Mouse (Mus musculus): Measurements from ENCODE around the gene Gpsm2. TPM values are rescaled to one million over a fixed set of nuclear protein-coding genes. Genes with fewer than 3 reads are reported as not detected.

The Gpsm2 gene
- polyA plus RNA-seq, 1 experiment from 2014 or later: 35.9 TPM

GRCm38 (mm10) chr3:108757570-108757969, 35.5 kb upstream of the Gpsm2 start:
- Histone ChIP-seq H3K4me3 (replicated peaks) (no peak overlapping the region), H3K9me3 (replicated peaks) (no peaks in the 10 kb centered on the region), H3K36me3 (no peaks in the 10 kb centered on the region), H3K4me2 (no peak overlapping the region), H3K27ac (no peak overlapping the region), H3K4me1 (replicated peaks) (peaks cover 41% of the 10 kb centered on the region), H3K9ac (no peak overlapping the region), H3K27me3 (0 out of 2 replicates have a peak, but pooled peaks cover 3% of the 10 kb centered on the region)
- WGBS (ENCODE audit: insufficient replicate concordance): 70% methylated on average over 9 of the region's 9 CpGs
- no peak for ATAC-seq (ENCODE audit: low read depth)
- no peak for DNase-seq

- H3K9ac ChIP-seq: no peak overlapping the region
- H3K36me3 ChIP-seq: no peaks in the 10 kb centered on the region
- no peaks in the 10 kb centered on the region for H3K27me3 ChIP-seq
- DNase-seq (no peak), ATAC-seq (ENCODE audit: low read depth) (no peak)
- H3K27ac ChIP-seq: peak overlapping the region; percentile 77
- H3K4me1 ChIP-seq (replicated peaks): peaks cover 55% of the 10 kb centered on the region
- H3K4me2 ChIP-seq: peak overlapping the region; percentile 45
- no peaks in the 10 kb centered on the region for H3K9me3 ChIP-seq (replicated peaks)
- no peak overlapping the region for H3K4me3 ChIP-seq (replicated peaks)
- 77% methylated on average over 1 of the region's 1 CpGs for WGBS (ENCODE audit: insufficient replicate concordance)
These were observed 34.0 kb upstream of the Gpsm2 start for GRCm38 (mm10) chr3:108756131-108756530.

GRCm38 (mm10) chr3:108755542-108755941, 33.4 kb upstream of the Gpsm2 start:
- Histone ChIP-seq H3K4me2 (peak overlapping the region; percentile 45), H3K27ac (peak overlapping the region; percentile 77), H3K27me3 (no peaks in the 10 kb centered on the region), H3K9ac (no peak overlapping the region), H3K9me3 (replicated peaks) (no peaks in the 10 kb centered on the region), H3K4me1 (replicated peaks) (peaks cover 61% of the 10 kb centered on the region), H3K36me3 (no peaks in the 10 kb centered on the region), H3K4me3 (replicated peaks) (no peak overlapping the region)
- DNase-seq (no peak), ATAC-seq (ENCODE audit: low read depth) (peak; percentile 75)
- WGBS (ENCODE audit: insufficient replicate concordance): 35% methylated on average over 2 of the region's 2 CpGs

GRCm38 (mm10) chr3:108754541-108754940, 32.4 kb upstream of the Gpsm2 start:
- H3K4me1 ChIP-seq (replicated peaks): peaks cover 67% of the 10 kb centered on the region
- no peak overlapping the region for H3K9ac ChIP-seq
- no peak overlapping the region for H3K4me3 ChIP-seq (replicated peaks)
- H3K36me3 ChIP-seq: no peaks in the 10 kb centered on the region
- H3K4me2 ChIP-seq: peak overlapping the region; percentile 15; the same call in 1 of the 2 replicates
- WGBS (ENCODE audit: insufficient replicate concordance): 41% methylated on average over 1 of the region's 1 CpGs
- peak overlapping the region; percentile 77 for H3K27ac ChIP-seq
- no peaks in the 10 kb centered on the region for H3K9me3 ChIP-seq (replicated peaks)
- DNase-seq: no peak
- peak; percentile 55 for ATAC-seq (ENCODE audit: low read depth)
- H3K27me3 ChIP-seq: no peaks in the 10 kb centered on the region

GRCm38 (mm10) chr3:108751691-108752090, 29.6 kb upstream of the Gpsm2 start:
- Histone ChIP-seq H3K4me2 (peak overlapping the region; percentile 62), H3K36me3 (no peaks in the 10 kb centered on the region), H3K27ac (peak overlapping the region; percentile 89), H3K9me3 (replicated peaks) (no peaks in the 10 kb centered on the region), H3K27me3 (peaks cover 3% of the 10 kb centered on the region; the same call in 1 of the 2 replicates), H3K4me1 (replicated peaks) (peaks cover 58% of the 10 kb centered on the region), H3K9ac (peak overlapping the region; percentile 45), H3K4me3 (replicated peaks) (peak overlapping the region; percentile 37)
- ATAC-seq (ENCODE audit: low read depth) (peak; percentile 83), DNase-seq (peak; percentile 66)
- 23% methylated on average over 6 of the region's 6 CpGs for WGBS (ENCODE audit: insufficient replicate concordance)

- Histone ChIP-seq H3K36me3 (no peaks in the 10 kb centered on the region), H3K9ac (peak overlapping the region; percentile 45), H3K4me2 (peak overlapping the region; percentile 62), H3K9me3 (replicated peaks) (no peaks in the 10 kb centered on the region), H3K27ac (peak overlapping the region; percentile 89), H3K4me3 (replicated peaks) (peak overlapping the region; percentile 37), H3K4me1 (replicated peaks) (peaks cover 55% of the 10 kb centered on the region), H3K27me3 (peaks cover 6% of the 10 kb centered on the region; the same call in 1 of the 2 replicates)
- DNase-seq (peak; percentile 35), ATAC-seq (ENCODE audit: low read depth) (peak; percentile 66)
- 20% methylated on average over 6 of the region's 6 CpGs for WGBS (ENCODE audit: insufficient replicate concordance)
These were observed 29.0 kb upstream of the Gpsm2 start for GRCm38 (mm10) chr3:108751061-108751460.

GRCm38 (mm10) chr3:108744060-108744459, 22.0 kb upstream of the Gpsm2 start:
- no peak for ATAC-seq (ENCODE audit: low read depth)
- no peak overlapping the region for H3K27ac ChIP-seq
- WGBS (ENCODE audit: insufficient replicate concordance): 77% methylated on average over 4 of the region's 4 CpGs
- H3K4me2 ChIP-seq: no peak overlapping the region
- H3K27me3 ChIP-seq: peaks cover 20% of the 10 kb centered on the region
- H3K9me3 ChIP-seq (replicated peaks): no peaks in the 10 kb centered on the region
- DNase-seq: no peak
- H3K9ac ChIP-seq: no peak overlapping the region
- no peaks in the 10 kb centered on the region for H3K36me3 ChIP-seq
- H3K4me3 ChIP-seq (replicated peaks): no peak overlapping the region
- H3K4me1 ChIP-seq (replicated peaks): peaks cover 27% of the 10 kb centered on the region

- Histone ChIP-seq H3K27me3 (peaks cover 37% of the 10 kb centered on the region), H3K27ac (no peak within 1 kb of the TSS), H3K9me3 (replicated peaks) (no peaks in the 10 kb centered on the region), H3K4me1 (replicated peaks) (peaks cover 20% of the 10 kb centered on the region), H3K9ac (no peak within 1 kb of the TSS), H3K36me3 (no peaks in the 10 kb centered on the region), H3K4me3 (replicated peaks) (no peak within 1 kb of the TSS), H3K4me2 (no peak within 1 kb of the TSS)
- 61% methylated on average over 8 of the region's 8 CpGs for WGBS (ENCODE audit: insufficient replicate concordance)
- ATAC-seq (ENCODE audit: low read depth) (no peak), DNase-seq (no peak)
These were observed 17.1 kb upstream of the Gpsm2 start, which contains the start of gene Aknad1 for GRCm38 (mm10) chr3:108739045-108739708. Gene Aknad1, plus strand, starts transcription at chr3:108739658.

- 55% methylated on average over 3 of the region's 3 CpGs for WGBS (ENCODE audit: insufficient replicate concordance)
- no peak overlapping the region for H3K4me2 ChIP-seq
These were observed 15.7 kb upstream of the Gpsm2 start for GRCm38 (mm10) chr3:108737761-108738160.

GRCm38 (mm10) chr3:108730316-108730715, 8.2 kb upstream of the Gpsm2 start:
- DNase-seq: peak; percentile 74
- peak overlapping the region; percentile 5; the same call in 1 of the 2 replicates for H3K4me3 ChIP-seq (replicated peaks)
- WGBS (ENCODE audit: insufficient replicate concordance): 33% methylated on average over 12 of the region's 12 CpGs

More at GRCm38 (mm10) chr3:108737761-108738160, 15.7 kb upstream of the Gpsm2 start:
- no peak overlapping the region for H3K4me3 ChIP-seq (replicated peaks)
- H3K4me1 ChIP-seq (replicated peaks): peaks cover 7% of the 10 kb centered on the region; the same call in 1 of the 2 replicates
- DNase-seq (no peak), ATAC-seq (ENCODE audit: low read depth) (no peak)
- no peak overlapping the region for H3K27ac ChIP-seq
- peaks cover 45% of the 10 kb centered on the region for H3K27me3 ChIP-seq
- H3K36me3 ChIP-seq: no peaks in the 10 kb centered on the region
- H3K9me3 ChIP-seq (replicated peaks): no peaks in the 10 kb centered on the region
- H3K9ac ChIP-seq: no peak overlapping the region

GRCm38 (mm10) chr3:108727776-108728175, 5.7 kb upstream of the Gpsm2 start:
- no peak overlapping the region for H3K27ac ChIP-seq
- 43% methylated on average over 3 of the region's 3 CpGs for WGBS (ENCODE audit: insufficient replicate concordance)
- peaks cover 11% of the 10 kb centered on the region; the same call in 1 of the 2 replicates for H3K27me3 ChIP-seq
- no peaks in the 10 kb centered on the region for H3K36me3 ChIP-seq
- no peak overlapping the region for H3K4me3 ChIP-seq (replicated peaks)
- H3K4me2 ChIP-seq: no peak overlapping the region
- peaks cover 13% of the 10 kb centered on the region for H3K4me1 ChIP-seq (replicated peaks)
- DNase-seq (no peak), ATAC-seq (ENCODE audit: low read depth) (no peak)
- 0 out of 2 replicates have a peak, but pooled peaks cover 7% of the 10 kb centered on the region for H3K9me3 ChIP-seq (replicated peaks)
- H3K9ac ChIP-seq: no peak overlapping the region

More at GRCm38 (mm10) chr3:108730316-108730715, 8.2 kb upstream of the Gpsm2 start:
- peak; percentile 91 for ATAC-seq (ENCODE audit: low read depth)
- Histone ChIP-seq H3K9me3 (replicated peaks) (0 out of 2 replicates have a peak, but pooled peaks cover 7% of the 10 kb centered on the region), H3K4me2 (peak overlapping the region; percentile 42), H3K36me3 (no peaks in the 10 kb centered on the region), H3K4me1 (replicated peaks) (peaks cover 9% of the 10 kb centered on the region), H3K27me3 (peaks cover 27% of the 10 kb centered on the region; the same call in 1 of the 2 replicates), H3K27ac (no peak overlapping the region), H3K9ac (no peak overlapping the region)
